Mouse (Mus musculus) cortical plate, adult 2 months (tissue): ENCODE measurements at regions not wholly inside any gene's neighbourhood (a gene's known extent, or its start where the extent isn't known, plus 50 kb on each side); places are given as distances from the start of the nearest gene placed in this dataset.

Source experiments
- CTCF ChIP-seq: fragments of 200-500 bp; IDR thresholded peaks from 2 replicates; pipeline ENCODE4 v1.5.1; 2011; ENCODE audit warnings: mild to moderate bottlenecking, control low read depth, low read length; ENCODE audit not compliant: insufficient read depth; ENCODE audit errors: extremely low read depth
- POLR2A ChIP-seq: fragments of 200-500 bp; IDR thresholded peaks from 2 replicates; pipeline ENCODE4 v1.6.1; 2011; ENCODE audit warnings: mild to moderate bottlenecking, low read length, control low read depth; ENCODE audit not compliant: insufficient read depth; ENCODE audit errors: extremely low read depth

GRCm38 (mm10) chr12:15918291-15918690 is 101.6 kb upstream of the Trib2 start:
- TF ChIP-seq CTCF (no peak), POLR2A (no peak)
